Mouse (Mus musculus) testis, adult 2 months (tissue): ENCODE measurements at regions not wholly inside any gene's neighbourhood (a gene's known extent, or its start where the extent isn't known, plus 50 kb on each side); places are given as distances from the start of the nearest gene placed in this dataset.

Experiments used
- CTCF ChIP-seq: fragments of 200-500 bp; IDR thresholded peaks from 2 replicates; pipeline ENCODE4 v1.5.1; 2012; ENCODE audit warnings: low read depth, mild to moderate bottlenecking, inconsistent platforms, low read length, moderate library complexity; ENCODE audit not compliant: control insufficient read depth, insufficient read depth, insufficient replicate concordance
- POLR2A ChIP-seq: fragments of 200-500 bp; IDR thresholded peaks from 2 replicates; pipeline ENCODE4 v1.6.1; 2012; ENCODE audit warnings: low read depth, mild to moderate bottlenecking, inconsistent platforms, low read length, moderate library complexity; ENCODE audit not compliant: control insufficient read depth

DNA sequence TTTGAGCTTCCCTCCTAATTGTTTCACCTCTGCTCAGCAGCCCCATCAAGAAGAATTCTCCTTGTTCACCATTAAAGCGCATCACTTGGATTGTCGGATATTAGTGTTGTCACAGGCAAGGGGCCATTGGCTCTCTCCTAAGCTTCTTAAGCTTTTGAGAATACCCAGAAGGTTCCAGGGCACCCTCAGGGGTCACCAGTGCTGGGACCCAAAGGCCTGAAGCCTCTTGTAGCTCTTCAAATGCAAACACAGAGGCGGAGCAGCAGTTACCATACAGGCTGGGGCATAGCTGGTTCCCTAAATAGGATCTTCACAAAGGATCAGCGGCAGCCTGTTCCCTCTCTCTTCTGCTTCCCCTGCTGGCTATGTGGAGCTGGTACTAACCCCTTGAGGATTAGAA is 175.3 kb upstream of the A230072I06Rik start:
- TF ChIP-seq CTCF: no peak
- no peak for TF ChIP-seq POLR2A
